Mouse (Mus musculus): ENCODE measurements at regions not wholly inside any gene's neighbourhood (a gene's known extent, or its start where the extent isn't known, plus 50 kb on each side); places are given as distances from the start of the nearest gene placed in this dataset.

GRCm38 (mm10) chr15:59954345-59954744 lies 62.1 kb downstream of the 4933412E24Rik start:
- no peaks in the 10 kb centered on the region for H3K9me3 ChIP-seq
- H3K4me3 ChIP-seq, result no peak overlapping the region
- no peaks in the 10 kb centered on the region for H3K27me3 ChIP-seq
- 41% methylated on average over 3 of the region's 3 CpGs for WGBS
- H3K36me3 ChIP-seq, result no peaks in the 10 kb centered on the region
- H3K27ac ChIP-seq, result no peak overlapping the region
- 0 out of 2 replicates have a peak, but pooled peaks cover 3% of the 10 kb centered on the region for H3K4me1 ChIP-seq
- H3K9ac ChIP-seq, result no peak overlapping the region
- no peak; the same call in 1 of the 2 replicates for ATAC-seq (ENCODE audit: insufficient number of reproducible peaks, low FRiP score, low TSS enrichment, low read depth)
- no peak overlapping the region for H3K4me2 ChIP-seq

- Histone ChIP-seq H3K27ac (no peak overlapping the region), H3K36me3 (no peaks in the 10 kb centered on the region), H3K4me1 (0 out of 2 replicates have a peak, but pooled peaks cover 3% of the 10 kb centered on the region), H3K9me3 (no peaks in the 10 kb centered on the region), H3K9ac (no peak overlapping the region), H3K4me2 (no peak overlapping the region), H3K27me3 (no peaks in the 10 kb centered on the region), H3K4me3 (no peak overlapping the region)
- no peak for ATAC-seq (ENCODE audit: insufficient number of reproducible peaks, low FRiP score, low TSS enrichment, low read depth)
- WGBS, result 55% methylated on average over 4 of the region's 4 CpGs
Measured at GRCm38 (mm10) chr15:59953857-59954256, 62.6 kb downstream of the 4933412E24Rik start.

DNA sequence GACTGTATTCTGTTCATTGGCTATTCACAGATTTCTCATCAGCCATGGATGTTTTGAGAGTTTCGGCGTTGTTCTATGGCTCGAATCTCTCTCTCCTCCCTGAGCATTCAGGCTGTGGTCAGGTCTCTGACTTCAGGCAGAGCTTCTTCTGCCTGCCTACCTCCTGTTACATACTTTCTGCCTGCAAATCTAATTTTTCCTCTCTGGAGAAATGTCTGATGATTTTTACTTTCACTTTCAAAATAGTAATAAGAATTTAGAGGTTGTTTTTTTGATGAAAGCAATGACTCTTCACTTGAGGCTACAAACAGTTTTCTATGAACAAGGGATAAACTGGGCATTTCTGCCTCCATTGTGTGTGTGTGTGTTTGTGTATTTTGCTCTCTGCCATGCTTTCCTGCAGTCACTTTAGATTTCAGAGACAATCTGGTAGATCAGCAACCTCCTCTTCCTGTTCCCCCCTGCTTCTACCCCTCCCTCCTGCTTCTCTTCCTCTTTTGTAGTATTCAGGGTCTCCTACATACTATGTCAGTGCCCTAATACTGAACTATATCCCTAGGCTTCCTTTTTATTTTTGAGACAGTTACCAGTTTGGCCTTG lies 65.7 kb downstream of the 4933412E24Rik start:
- Histone ChIP-seq H3K27ac (no peak overlapping the region), H3K4me1 (0 out of 2 replicates have a peak, but pooled peaks cover 3% of the 10 kb centered on the region), H3K4me3 (no peak overlapping the region), H3K27me3 (no peaks in the 10 kb centered on the region), H3K36me3 (no peaks in the 10 kb centered on the region), H3K4me2 (no peak overlapping the region), H3K9ac (no peak overlapping the region), H3K9me3 (no peaks in the 10 kb centered on the region)
- WGBS, result 79% methylated on average over 3 of the region's 3 CpGs
- no peak for ATAC-seq (ENCODE audit: insufficient number of reproducible peaks, low FRiP score, low TSS enrichment, low read depth)

DNA sequence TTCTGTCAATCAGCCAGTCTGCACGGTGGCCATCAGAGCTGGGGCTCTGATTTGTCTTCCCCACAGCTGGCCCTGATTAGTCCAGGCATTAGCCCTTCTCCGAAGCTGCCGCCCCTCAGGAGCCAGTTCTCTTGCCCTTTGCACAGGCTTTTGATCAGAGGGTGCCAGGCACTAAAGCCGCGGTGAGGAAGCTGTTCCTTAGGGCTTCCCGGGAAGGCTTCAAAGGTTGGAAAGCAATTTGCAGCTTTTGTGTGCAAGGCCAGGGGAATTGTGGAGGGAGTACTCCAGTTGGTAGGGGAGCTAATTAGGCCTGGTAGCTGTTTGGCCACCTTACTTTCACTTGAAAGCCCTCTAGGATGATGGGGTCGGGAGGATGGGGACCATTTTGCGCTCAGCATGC lies 71.2 kb downstream of the 4933412E24Rik start:
- Histone ChIP-seq H3K4me2 (no peak overlapping the region), H3K9ac (no peak overlapping the region), H3K4me1 (0 out of 2 replicates have a peak, but pooled peaks cover 5% of the 10 kb centered on the region), H3K36me3 (no peaks in the 10 kb centered on the region), H3K27me3 (0 out of 2 replicates have a peak, but pooled peaks cover 3% of the 10 kb centered on the region), H3K4me3 (no peak overlapping the region), H3K9me3 (no peaks in the 10 kb centered on the region), H3K27ac (no peak overlapping the region)
- WGBS, result 15% methylated on average over 8 of the region's 8 CpGs
- no peak for ATAC-seq (ENCODE audit: insufficient number of reproducible peaks, low FRiP score, low TSS enrichment, low read depth)

- 25% methylated on average over 5 of the region's 5 CpGs for WGBS
- no peak for ATAC-seq (ENCODE audit: insufficient number of reproducible peaks, low FRiP score, low TSS enrichment, low read depth)
- H3K27me3 ChIP-seq, result no peaks in the 10 kb centered on the region
Measured at GRCm38 (mm10) chr15:59936486-59936885, 79.9 kb downstream of the 4933412E24Rik start.

GRCm38 (mm10) chr15:59913860-59914259 lies 102.6 kb downstream of the 4933412E24Rik start:
- 43% methylated on average over 4 of the region's 4 CpGs for WGBS
- no peak for ATAC-seq (ENCODE audit: insufficient number of reproducible peaks, low FRiP score, low TSS enrichment, low read depth)

More at GRCm38 (mm10) chr15:59936486-59936885, 79.9 kb downstream of the 4933412E24Rik start:
- Histone ChIP-seq H3K4me1 (no peaks in the 10 kb centered on the region), H3K36me3 (no peaks in the 10 kb centered on the region), H3K4me3 (no peak overlapping the region), H3K4me2 (no peak overlapping the region), H3K9me3 (no peaks in the 10 kb centered on the region), H3K27ac (no peak overlapping the region), H3K9ac (no peak overlapping the region)

GRCm38 (mm10) chr15:59908300-59908699 lies 108.1 kb downstream of the 4933412E24Rik start:
- Histone ChIP-seq H3K36me3 (no peaks in the 10 kb centered on the region), H3K27ac (no peak overlapping the region), H3K27me3 (no peaks in the 10 kb centered on the region), H3K9ac (no peak overlapping the region), H3K4me2 (no peak overlapping the region), H3K4me3 (no peak overlapping the region), H3K4me1 (peaks cover 7% of the 10 kb centered on the region; the same call in 1 of the 2 replicates), H3K9me3 (no peaks in the 10 kb centered on the region)
- no peak for ATAC-seq (ENCODE audit: insufficient number of reproducible peaks, low FRiP score, low TSS enrichment, low read depth)
- WGBS, result 49% methylated on average over 2 of the region's 2 CpGs

More at GRCm38 (mm10) chr15:59913860-59914259, 102.6 kb downstream of the 4933412E24Rik start:
- H3K4me3 ChIP-seq, result no peak overlapping the region
- H3K9ac ChIP-seq, result no peak overlapping the region
- no peaks in the 10 kb centered on the region for H3K36me3 ChIP-seq
- H3K4me2 ChIP-seq, result no peak overlapping the region
- H3K27ac ChIP-seq, result no peak overlapping the region
- H3K9me3 ChIP-seq, result no peaks in the 10 kb centered on the region
- H3K4me1 ChIP-seq, result peaks cover 4% of the 10 kb centered on the region; the same call in 1 of the 2 replicates
- no peaks in the 10 kb centered on the region for H3K27me3 ChIP-seq

DNA sequence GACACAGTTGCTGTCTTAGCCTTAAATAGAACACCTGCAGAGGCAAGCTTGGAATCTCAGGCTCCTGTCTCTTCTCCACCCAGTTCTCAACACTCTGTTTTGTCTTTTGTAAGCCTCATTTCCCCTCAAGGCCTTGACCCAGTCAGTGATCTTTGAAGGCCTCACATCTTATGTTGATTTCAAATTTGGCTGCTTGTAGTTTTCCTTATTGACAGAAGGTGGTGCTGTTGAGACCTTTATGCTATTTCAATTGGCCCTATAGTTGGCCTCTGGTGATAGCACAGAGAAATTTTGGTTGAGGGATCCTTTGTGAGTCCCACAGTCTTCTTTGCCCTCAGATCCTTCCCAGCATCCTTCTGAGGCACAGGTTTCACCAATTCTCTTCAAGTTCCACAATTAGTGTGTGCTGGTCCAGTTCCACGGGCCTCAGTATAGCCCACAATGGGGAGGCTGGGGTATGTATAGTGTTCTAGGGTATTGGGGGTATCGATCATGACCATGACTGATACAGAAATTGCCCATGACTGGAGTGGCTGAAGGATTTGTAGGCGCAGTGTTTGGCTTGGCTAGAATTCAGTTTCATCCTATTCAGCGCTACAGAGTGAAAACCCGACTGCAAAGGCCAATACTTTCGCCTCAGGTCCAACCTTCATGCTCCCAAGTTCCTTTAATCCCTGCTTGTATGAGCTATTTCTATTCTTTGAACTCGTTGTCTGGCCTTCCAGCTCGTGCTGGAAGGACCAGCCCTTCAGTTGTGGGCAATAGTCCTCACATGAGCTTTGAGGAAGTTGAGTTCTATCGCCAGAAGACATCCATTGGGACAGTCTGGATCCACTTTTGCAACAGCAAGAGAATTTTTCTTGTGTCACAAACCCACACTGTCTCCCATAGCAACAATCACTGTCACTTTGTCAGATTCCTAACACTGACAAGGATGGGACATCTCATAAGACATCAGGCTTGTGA lies 110.3 kb downstream of the 4933412E24Rik start:
- Histone ChIP-seq H3K4me1 (peaks cover 7% of the 10 kb centered on the region; the same call in 1 of the 2 replicates), H3K9me3 (no peaks in the 10 kb centered on the region), H3K27me3 (no peaks in the 10 kb centered on the region), H3K4me3 (no peak overlapping the region), H3K27ac (no peak overlapping the region), H3K4me2 (no peak overlapping the region), H3K36me3 (no peaks in the 10 kb centered on the region), H3K9ac (no peak overlapping the region)
- WGBS, result 78% methylated on average over 9 of the region's 9 CpGs
- ATAC-seq (ENCODE audit: insufficient number of reproducible peaks, low FRiP score, low TSS enrichment, low read depth), result no peak

- Histone ChIP-seq H3K4me3 (no peak overlapping the region), H3K4me2 (no peak overlapping the region), H3K9ac (no peak overlapping the region), H3K27me3 (no peaks in the 10 kb centered on the region), H3K36me3 (no peaks in the 10 kb centered on the region), H3K4me1 (peaks cover 7% of the 10 kb centered on the region; the same call in 1 of the 2 replicates), H3K27ac (no peak overlapping the region), H3K9me3 (no peaks in the 10 kb centered on the region)
- 38% methylated on average over 5 of the region's 5 CpGs for WGBS
- no peak for ATAC-seq (ENCODE audit: insufficient number of reproducible peaks, low FRiP score, low TSS enrichment, low read depth)
Measured at GRCm38 (mm10) chr15:59904741-59905140, 111.7 kb downstream of the 4933412E24Rik start.

DNA sequence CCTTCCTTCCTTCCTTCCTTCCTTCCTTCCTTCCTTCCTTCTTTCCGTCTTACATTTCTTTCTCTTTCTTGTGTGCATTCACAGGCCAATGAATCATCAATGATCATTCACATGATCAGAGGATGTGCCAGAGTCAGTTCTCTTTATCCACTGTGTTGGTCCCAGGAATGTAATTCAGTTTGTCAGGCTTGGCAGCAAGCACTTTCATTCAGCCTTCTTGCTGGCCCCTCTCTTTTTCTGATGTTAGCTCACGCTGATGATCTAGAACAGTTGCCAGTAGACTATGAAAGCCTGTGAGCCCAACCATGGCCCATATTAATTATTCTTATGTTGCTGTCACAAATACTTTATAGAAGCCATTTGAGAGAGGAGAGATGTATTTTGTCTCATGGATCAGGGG lies 127.4 kb downstream of the 4933412E24Rik start:
- H3K36me3 ChIP-seq, result no peaks in the 10 kb centered on the region
- no peak for ATAC-seq (ENCODE audit: insufficient number of reproducible peaks, low FRiP score, low TSS enrichment, low read depth)
- 89% methylated on average over 2 of the region's 2 CpGs for WGBS

DNA sequence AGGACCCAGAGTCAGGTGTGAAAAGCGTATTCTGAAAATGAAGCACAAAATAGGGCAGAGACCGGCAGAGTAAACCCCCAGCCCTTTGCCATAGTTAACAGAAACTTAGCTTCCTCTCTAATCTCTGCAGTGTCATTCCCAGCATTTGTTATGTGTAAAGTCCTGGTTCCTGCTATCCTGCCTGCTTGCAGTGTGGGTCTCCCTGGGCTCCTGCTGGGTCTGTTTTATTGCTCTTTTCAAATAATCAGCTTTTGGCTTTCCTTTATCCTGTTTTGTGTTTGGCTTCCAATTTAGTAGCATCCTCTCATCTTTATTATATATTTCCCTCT lies 128.3 kb downstream of the 4933412E24Rik start:
- Histone ChIP-seq H3K9me3 (no peaks in the 10 kb centered on the region), H3K27me3 (no peaks in the 10 kb centered on the region), H3K4me3 (no peak overlapping the region), H3K9ac (no peak overlapping the region), H3K4me2 (no peak overlapping the region), H3K36me3 (no peaks in the 10 kb centered on the region), H3K27ac (no peak overlapping the region), H3K4me1 (no peaks in the 10 kb centered on the region)
- WGBS, result 47% methylated on average over 2 of the region's 2 CpGs
- no peak for ATAC-seq (ENCODE audit: insufficient number of reproducible peaks, low FRiP score, low TSS enrichment, low read depth)

More for the DNA sequence above, 127.4 kb downstream of the 4933412E24Rik start:
- Histone ChIP-seq H3K4me2 (no peak overlapping the region), H3K4me1 (no peaks in the 10 kb centered on the region), H3K27ac (no peak overlapping the region), H3K4me3 (no peak overlapping the region), H3K27me3 (no peaks in the 10 kb centered on the region), H3K9me3 (no peaks in the 10 kb centered on the region), H3K9ac (no peak overlapping the region)
